Mouse (Mus musculus): ENCODE data around the gene Plxnb3. TPM values are rescaled to one million over a fixed set of nuclear protein-coding genes. Genes with fewer than 3 reads are reported as not detected.
A peak's percentile ranks its signal among the peaks of the same experiment; 100 is the strongest.

Gene Plxnb3
- polyA plus RNA-seq, 1 experiment from 2014 or later, result 0.12 TPM

DNA sequence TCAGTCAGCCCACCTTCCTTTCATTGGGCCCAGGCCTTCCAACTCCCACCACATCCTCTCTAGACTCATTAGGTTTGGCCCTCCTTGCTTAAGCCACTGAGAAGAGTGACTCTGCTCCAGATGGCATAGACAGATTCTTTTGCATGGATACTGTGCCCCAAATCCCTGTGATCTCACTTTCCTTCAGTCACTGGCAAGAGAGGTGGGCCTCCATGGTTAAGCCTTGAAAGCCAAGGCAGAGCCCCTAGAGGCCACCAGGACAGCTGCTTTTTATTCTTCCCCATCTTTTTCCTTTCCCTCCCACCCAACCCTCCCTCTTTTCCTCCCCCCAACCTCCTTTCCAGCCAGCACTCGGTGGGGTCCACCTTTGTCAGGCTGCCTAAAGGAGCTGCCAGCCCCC is 36.6 kb downstream of the Plxnb3 start:
- Histone ChIP-seq H3K27ac (replicated peaks; ENCODE audit: low read depth, low read length) (no peak overlapping the region), H3K9ac (replicated peaks; ENCODE audit: low read length) (no peak overlapping the region), H3K4me2 (ENCODE audit: low read length) (no peak overlapping the region), H3K4me1 (ENCODE audit: control insufficient read depth, insufficient read depth, low read length) (no peaks in the 10 kb centered on the region), H3K9me3 (ENCODE audit: control insufficient read depth, low read length) (no peaks in the 10 kb centered on the region), H3K4me3 (replicated peaks; ENCODE audit: low read depth, low read length) (no peak overlapping the region), H3K36me3 (ENCODE audit: control insufficient read depth, insufficient read depth, low read length) (peaks cover 23% of the 10 kb centered on the region), H3K27me3 (ENCODE audit: control insufficient read depth, insufficient read depth, low read length) (no peaks in the 10 kb centered on the region)
- ATAC-seq (ENCODE audit: low FRiP score, low TSS enrichment), result no peak
- 43% methylated on average over 1 of the region's 1 CpGs for WGBS
- no peak for DNase-seq

- Histone ChIP-seq H3K4me2 (ENCODE audit: low read length) (no peak overlapping the region), H3K4me1 (ENCODE audit: control insufficient read depth, insufficient read depth, low read length) (no peaks in the 10 kb centered on the region), H3K9me3 (ENCODE audit: control insufficient read depth, low read length) (no peaks in the 10 kb centered on the region), H3K9ac (replicated peaks; ENCODE audit: low read length) (no peak overlapping the region), H3K36me3 (ENCODE audit: control insufficient read depth, insufficient read depth, low read length) (peaks cover 7% of the 10 kb centered on the region; the same call in 1 of the 2 replicates), H3K27ac (replicated peaks; ENCODE audit: low read depth, low read length) (no peak overlapping the region), H3K27me3 (ENCODE audit: control insufficient read depth, insufficient read depth, low read length) (no peaks in the 10 kb centered on the region), H3K4me3 (replicated peaks; ENCODE audit: low read depth, low read length) (no peak overlapping the region)
- WGBS, result 87% methylated on average over 2 of the region's 2 CpGs
- DNase-seq (no peak), ATAC-seq (ENCODE audit: low FRiP score, low TSS enrichment) (no peak)
These were observed 40.6 kb downstream of the Plxnb3 start for GRCm38 (mm10) chrX:73797511-73797910.

DNA sequence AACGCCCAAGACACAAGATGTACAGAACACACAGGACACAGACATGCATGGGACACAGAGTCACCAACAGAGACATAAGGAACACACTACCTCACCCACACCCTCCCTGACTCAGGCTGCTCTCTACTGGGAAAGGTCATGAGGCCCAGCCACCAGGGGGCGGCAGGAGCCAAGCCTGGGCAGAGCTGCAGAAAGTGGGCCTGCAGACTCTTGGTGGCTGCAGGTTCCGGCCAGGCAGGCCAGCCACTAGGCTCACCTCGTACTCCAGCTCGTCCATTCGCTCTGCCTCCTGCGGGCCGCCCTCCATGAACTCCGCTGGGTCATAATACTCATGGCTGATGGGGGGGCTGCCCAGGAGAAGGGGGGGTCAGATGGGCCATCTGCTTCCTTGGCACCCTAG is 41.6 kb downstream of the Plxnb3 start:
- H3K27ac ChIP-seq (replicated peaks; ENCODE audit: low read depth, low read length), result no peak overlapping the region
- DNase-seq (peak; percentile 73), ATAC-seq (ENCODE audit: low FRiP score, low TSS enrichment) (peak; percentile 73; the same call in 1 of the 2 replicates)
- H3K9ac ChIP-seq (replicated peaks; ENCODE audit: low read length), result no peak overlapping the region
- H3K4me3 ChIP-seq (replicated peaks; ENCODE audit: low read depth, low read length), result no peak overlapping the region
- WGBS, result 49% methylated on average over 9 of the region's 9 CpGs
- no peak overlapping the region for H3K4me2 ChIP-seq (ENCODE audit: low read length)
- H3K9me3 ChIP-seq (ENCODE audit: control insufficient read depth, low read length), result no peaks in the 10 kb centered on the region
- no peaks in the 10 kb centered on the region for H3K4me1 ChIP-seq (ENCODE audit: control insufficient read depth, insufficient read depth, low read length)
- peaks cover 7% of the 10 kb centered on the region; the same call in 1 of the 2 replicates for H3K36me3 ChIP-seq (ENCODE audit: control insufficient read depth, insufficient read depth, low read length)
- no peaks in the 10 kb centered on the region for H3K27me3 ChIP-seq (ENCODE audit: control insufficient read depth, insufficient read depth, low read length)

DNA sequence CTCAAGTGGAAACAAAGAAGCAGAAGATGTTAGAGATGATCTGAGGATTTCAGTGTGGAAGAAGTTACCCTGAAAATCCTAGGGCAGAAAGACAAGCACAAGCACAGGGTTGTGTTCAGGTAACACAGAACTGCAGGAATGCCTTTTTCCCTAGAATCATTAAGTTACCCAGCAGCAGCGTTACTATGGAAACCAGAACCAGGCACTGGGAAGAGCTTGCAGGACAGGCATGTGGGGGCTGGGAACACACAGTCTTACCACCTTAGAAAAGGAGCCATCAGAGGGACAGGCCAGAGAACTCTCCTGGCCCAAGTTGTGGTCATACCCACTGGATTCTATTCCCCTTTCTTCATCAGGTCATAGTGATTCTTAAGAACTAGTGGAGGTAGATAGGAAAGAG is 48.9 kb downstream of the Plxnb3 start:
- ATAC-seq (ENCODE audit: low FRiP score, low TSS enrichment) (no peak), DNase-seq (peak; percentile 62)
- no peak overlapping the region for H3K27ac ChIP-seq (replicated peaks; ENCODE audit: low read depth, low read length)
- H3K4me3 ChIP-seq (replicated peaks; ENCODE audit: low read depth, low read length), result no peak overlapping the region
- H3K36me3 ChIP-seq (ENCODE audit: control insufficient read depth, insufficient read depth, low read length), result no peaks in the 10 kb centered on the region
- H3K9ac ChIP-seq (replicated peaks; ENCODE audit: low read length), result no peak overlapping the region
- H3K9me3 ChIP-seq (ENCODE audit: control insufficient read depth, low read length), result no peaks in the 10 kb centered on the region
- no peaks in the 10 kb centered on the region for H3K27me3 ChIP-seq (ENCODE audit: control insufficient read depth, insufficient read depth, low read length)
- no peaks in the 10 kb centered on the region for H3K4me1 ChIP-seq (ENCODE audit: control insufficient read depth, insufficient read depth, low read length)
- no peak overlapping the region for H3K4me2 ChIP-seq (ENCODE audit: low read length)
- WGBS, result 50% methylated on average over 1 of the region's 1 CpGs

GRCm38 (mm10) chrX:73815072-73815471 is 58.2 kb downstream of the Plxnb3 start:
- Histone ChIP-seq H3K36me3 (ENCODE audit: control insufficient read depth, insufficient read depth, low read length) (no peaks in the 10 kb centered on the region), H3K27ac (replicated peaks; ENCODE audit: low read depth, low read length) (peak overlapping the region; percentile 83), H3K9me3 (ENCODE audit: control insufficient read depth, low read length) (no peaks in the 10 kb centered on the region), H3K4me2 (ENCODE audit: low read length) (peak overlapping the region; percentile 46), H3K9ac (replicated peaks; ENCODE audit: low read length) (peak overlapping the region; percentile 57), H3K27me3 (ENCODE audit: control insufficient read depth, insufficient read depth, low read length) (no peaks in the 10 kb centered on the region), H3K4me3 (replicated peaks; ENCODE audit: low read depth, low read length) (peak overlapping the region; percentile 27), H3K4me1 (ENCODE audit: control insufficient read depth, insufficient read depth, low read length) (peaks cover 6% of the 10 kb centered on the region; the same call in 1 of the 2 replicates)
- ATAC-seq (ENCODE audit: low FRiP score, low TSS enrichment) (peak; percentile 79), DNase-seq (peak; percentile 76)
- WGBS, result 15% methylated on average over 14 of the region's 14 CpGs

DNA sequence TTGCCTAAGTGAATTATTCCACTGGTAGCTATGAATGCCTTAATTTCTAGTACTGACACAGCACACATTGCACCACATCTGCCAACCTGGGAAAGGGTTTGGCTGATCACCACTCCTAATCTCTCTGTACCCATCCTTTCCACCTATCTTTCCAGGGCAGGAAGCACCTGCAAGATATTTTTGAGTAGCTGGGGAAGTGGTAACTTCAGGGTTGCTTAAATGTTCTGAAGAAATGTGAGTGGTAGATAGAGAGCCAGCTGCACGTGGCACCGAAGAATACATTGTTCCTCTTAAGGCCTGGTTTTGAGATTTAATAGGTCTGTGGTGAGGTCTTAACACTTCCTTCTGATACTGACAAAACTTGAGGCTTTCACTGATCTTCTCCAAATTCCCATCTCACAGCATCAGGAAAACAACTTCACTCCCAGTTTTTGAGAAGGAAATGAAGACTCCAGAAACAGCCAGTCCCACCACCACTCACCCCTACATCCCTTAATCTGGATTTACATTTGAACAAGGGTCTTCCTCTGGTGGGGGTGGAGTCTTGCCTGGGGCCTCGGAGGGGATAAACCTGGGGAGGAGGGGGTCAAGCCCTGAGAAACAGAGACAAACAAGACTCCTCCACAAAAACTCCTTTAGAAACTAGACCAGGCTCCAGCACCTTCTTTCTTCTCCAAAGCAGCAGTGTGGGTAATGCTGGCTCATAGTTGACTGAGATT is 59.9 kb downstream of the Plxnb3 start:
- H3K4me2 ChIP-seq (ENCODE audit: low read length), result no peak overlapping the region
- H3K9me3 ChIP-seq (ENCODE audit: control insufficient read depth, low read length), result no peaks in the 10 kb centered on the region
- ATAC-seq (ENCODE audit: low FRiP score, low TSS enrichment), result no peak
- no peak overlapping the region for H3K27ac ChIP-seq (replicated peaks; ENCODE audit: low read depth, low read length)
- no peak overlapping the region for H3K4me3 ChIP-seq (replicated peaks; ENCODE audit: low read depth, low read length)
- peaks cover 8% of the 10 kb centered on the region for H3K4me1 ChIP-seq (ENCODE audit: control insufficient read depth, insufficient read depth, low read length)
- H3K9ac ChIP-seq (replicated peaks; ENCODE audit: low read length), result no peak overlapping the region
- DNase-seq, result no peak
- 51% methylated on average over 3 of the region's 3 CpGs for WGBS
- no peaks in the 10 kb centered on the region for H3K36me3 ChIP-seq (ENCODE audit: control insufficient read depth, insufficient read depth, low read length)
- H3K27me3 ChIP-seq (ENCODE audit: control insufficient read depth, insufficient read depth, low read length), result no peaks in the 10 kb centered on the region

Other genes starting within 250 kb of the Plxnb3 start
- gene Dusp9, start 117.7 kb upstream of the Plxnb3 start, polyA plus RNA-seq (2014; fragmentation: Nextera tagmentation; extraction: Ambion mirVana), result 0.22 and 0.31 TPM in 2 replicates
- gene Pnck, start 97.0 kb upstream of the Plxnb3 start, polyA plus RNA-seq (2014; fragmentation: Nextera tagmentation; extraction: Ambion mirVana), result 138 and 176 TPM in 2 replicates
- gene Slc6a8, start 83.9 kb upstream of the Plxnb3 start, polyA plus RNA-seq (2014; fragmentation: Nextera tagmentation; extraction: Ambion mirVana), result 8.9 and 9.5 TPM in 2 replicates
- 106 and 116 TPM in 2 replicates for gene Bcap31, start 40.9 kb upstream of the Plxnb3 start, polyA plus RNA-seq (2014; fragmentation: Nextera tagmentation; extraction: Ambion mirVana)
- 7.1 and 8.7 TPM in 2 replicates for gene Abcd1, start 40.5 kb upstream of the Plxnb3 start, polyA plus RNA-seq (2014; fragmentation: Nextera tagmentation; extraction: Ambion mirVana)
- gene Srpk3, start 17.3 kb downstream of the Plxnb3 start, polyA plus RNA-seq (2014; fragmentation: Nextera tagmentation; extraction: Ambion mirVana), result 1.5 and 2.5 TPM in 2 replicates
- 248 and 252 TPM in 2 replicates for gene Idh3g, start 29.8 kb downstream of the Plxnb3 start, polyA plus RNA-seq (2014; fragmentation: Nextera tagmentation; extraction: Ambion mirVana)
- 152 and 162 TPM in 2 replicates for gene Ssr4, start 29.9 kb downstream of the Plxnb3 start, polyA plus RNA-seq (2014; fragmentation: Nextera tagmentation; extraction: Ambion mirVana)
- 5.9 and 20.8 TPM in 2 replicates for gene Pdzd4, start 67.9 kb downstream of the Plxnb3 start, polyA plus RNA-seq (2014; fragmentation: Nextera tagmentation; extraction: Ambion mirVana)
- not detected in 2 replicates for gene Avpr2, start 135.0 kb downstream of the Plxnb3 start, polyA plus RNA-seq (2014; fragmentation: Nextera tagmentation; extraction: Ambion mirVana)
- 84.0 and 103 TPM in 2 replicates for gene L1cam, start 139.0 kb downstream of the Plxnb3 start, polyA plus RNA-seq (2014; fragmentation: Nextera tagmentation; extraction: Ambion mirVana)
- gene Arhgap4, start 164.8 kb downstream of the Plxnb3 start, polyA plus RNA-seq (2014; fragmentation: Nextera tagmentation; extraction: Ambion mirVana), result 1.8 and 2.1 TPM in 2 replicates
- 82.2 and 89.0 TPM in 2 replicates for gene Naa10, start 164.9 kb downstream of the Plxnb3 start, polyA plus RNA-seq (2014; fragmentation: Nextera tagmentation; extraction: Ambion mirVana)
- 3.0 and 11.1 TPM in 2 replicates for gene Renbp, start 173.8 kb downstream of the Plxnb3 start, polyA plus RNA-seq (2014; fragmentation: Nextera tagmentation; extraction: Ambion mirVana)
- gene Hcfc1, start 209.3 kb downstream of the Plxnb3 start, polyA plus RNA-seq (2014; fragmentation: Nextera tagmentation; extraction: Ambion mirVana), result 61.5 and 73.2 TPM in 2 replicates

Data from midbrain, embryonic 14.5 days (tissue).